Mouse (Mus musculus): Measurements from ENCODE around the gene Cct8l1.

The Cct8l1 gene

GRCm38 (mm10) chr5:25515767-25516166, at the start of gene Cct8l1:
TSS of gene Cct8l1 (plus strand) at chr5:25516067.
- no peak for DNase-seq

GRCm38 (mm10) chr5:25472070-25472469, 43.8 kb upstream of the Cct8l1 start:
- DNase-seq = no peak

GRCm38 (mm10) chr5:25475789-25476188, 40.1 kb upstream of the Cct8l1 start:
- no peak for DNase-seq

DNA sequence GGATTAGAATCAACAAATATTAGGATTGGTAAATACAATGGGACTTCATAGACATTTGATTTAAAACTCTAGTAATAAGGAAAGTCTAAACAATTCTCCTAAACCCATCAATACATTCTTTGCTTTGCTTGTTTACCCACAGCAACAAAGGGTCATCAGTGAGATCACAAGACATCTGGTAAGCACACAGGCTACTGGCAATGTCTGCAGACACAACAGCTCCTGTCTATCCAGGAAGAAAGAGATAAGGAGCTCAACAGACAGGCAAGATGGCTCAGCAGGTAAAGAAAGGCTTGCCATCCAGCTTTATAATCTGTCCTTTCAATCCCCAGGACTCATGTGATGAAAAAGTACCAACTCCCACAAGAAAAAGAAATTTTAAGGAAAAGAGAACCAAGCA, 37.0 kb upstream of the Cct8l1 start:
- DNase-seq = no peak

DNA sequence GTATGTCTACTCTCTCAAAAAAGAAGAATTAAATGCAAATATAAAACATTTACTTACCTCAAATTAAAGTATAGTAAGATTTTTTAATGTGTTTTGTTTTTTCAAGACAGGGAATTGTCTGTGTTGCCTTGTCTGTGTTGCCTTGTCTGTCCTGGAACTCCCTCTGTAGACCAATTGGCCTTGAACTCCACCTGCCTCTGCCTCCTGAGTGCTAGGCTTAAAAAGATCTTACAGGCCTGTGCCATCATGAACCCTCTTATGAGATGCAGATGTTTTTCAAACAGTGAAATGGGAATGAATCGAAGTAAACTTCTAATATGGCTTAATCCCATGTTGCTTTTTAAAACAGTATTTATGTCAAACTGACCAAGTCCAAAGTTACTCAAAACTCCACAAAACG, 19.2 kb upstream of the Cct8l1 start:
- DNase-seq = no peak

- no peak for DNase-seq
Observed at GRCm38 (mm10) chr5:25497369-25497719, 18.5 kb upstream of the Cct8l1 start.

GRCm38 (mm10) chr5:25497720-25498345, 18.0 kb upstream of the Cct8l1 start:
- DNase-seq = peak; percentile 54

- DNase-seq = peak; percentile 70 to 78
Observed at GRCm38 (mm10) chr5:25498346-25498820, 17.5 kb upstream of the Cct8l1 start, which contains the start of gene Kmt2c. TSS of gene Kmt2c (minus strand) at chr5:25498783.

- DNase-seq = peak in 1 of 2 experiments; percentile 74
Observed at GRCm38 (mm10) chr5:25498821-25499422, 16.9 kb upstream of the Cct8l1 start.

DNA sequence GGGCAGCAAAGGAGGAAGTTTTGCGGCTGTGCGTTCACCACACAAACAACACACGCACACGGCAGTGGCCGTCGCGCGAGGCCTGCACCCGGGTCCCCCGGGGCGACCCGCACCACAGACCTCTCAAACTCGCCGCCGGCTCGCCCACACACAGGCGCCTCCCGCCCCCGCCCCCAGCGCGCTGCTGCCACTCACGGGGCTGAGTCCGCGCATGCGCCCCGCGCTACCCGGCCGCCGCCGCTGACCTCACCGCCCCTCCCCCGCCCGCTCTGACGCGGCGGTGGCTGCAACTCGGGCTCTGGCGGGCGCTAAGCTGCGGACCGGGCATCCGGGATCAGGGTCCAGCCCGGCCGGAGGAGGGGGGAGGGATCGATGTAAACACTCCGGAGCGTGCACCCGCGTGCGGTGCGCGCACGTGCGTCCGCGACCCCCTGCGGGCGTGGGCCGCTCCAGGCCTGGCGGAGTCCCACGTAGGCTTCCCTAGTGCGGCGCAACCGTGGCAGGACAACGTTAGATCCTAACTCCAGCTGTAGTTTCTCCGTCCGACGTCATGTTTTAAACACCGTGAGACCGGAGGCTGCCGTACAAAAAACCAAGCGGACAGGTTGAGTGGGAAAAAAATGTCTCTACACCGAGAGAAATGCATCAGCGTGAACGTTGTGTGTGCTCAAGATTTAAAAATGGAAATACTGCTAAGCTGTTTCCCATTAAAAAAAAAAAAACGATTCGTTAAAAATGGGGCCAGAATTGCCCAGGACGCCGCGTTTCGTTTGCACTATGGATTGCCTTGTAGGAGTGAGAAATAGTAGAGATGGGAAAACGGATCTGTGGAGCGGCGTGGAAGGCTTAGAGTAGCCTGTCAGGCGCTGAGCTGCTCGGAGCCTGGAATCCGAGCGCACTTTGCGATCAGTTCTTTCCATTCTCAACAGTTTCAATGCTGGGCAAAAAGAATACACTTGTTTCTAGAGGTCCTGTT, 16.2 kb upstream of the Cct8l1 start:
- DNase-seq = peak; percentile 98 to 99

GRCm38 (mm10) chr5:25500686-25501085, 15.2 kb upstream of the Cct8l1 start:
- DNase-seq = peak; percentile 5 to 8

DNA sequence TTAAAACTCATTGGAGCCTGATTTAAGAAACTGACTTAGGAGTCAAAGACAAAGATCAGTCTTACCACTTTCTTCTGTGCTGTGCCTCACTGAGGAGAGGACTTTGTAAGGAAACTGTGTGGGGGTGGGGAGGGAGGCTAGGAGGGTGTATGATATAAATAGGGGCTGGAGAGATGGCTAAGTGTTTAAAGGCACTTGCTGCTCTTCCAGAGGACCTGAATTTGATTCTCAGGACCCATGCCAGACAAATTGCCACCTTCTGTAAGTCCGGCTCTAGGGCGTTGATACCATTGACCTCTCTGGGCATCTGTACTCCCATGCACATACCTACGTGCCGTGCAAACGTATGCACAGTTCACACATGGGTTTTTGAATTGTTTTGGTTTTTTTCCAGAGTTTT, 9.8 kb upstream of the Cct8l1 start:
- DNase-seq = no peak

- no peak for DNase-seq
Observed at GRCm38 (mm10) chr5:25516301-25516895, 531 bp downstream of the Cct8l1 start.

- no peak for DNase-seq
Observed at GRCm38 (mm10) chr5:25517550-25517949, 1.7 kb downstream of the Cct8l1 start.

GRCm38 (mm10) chr5:25519820-25520219, 4.0 kb downstream of the Cct8l1 start:
- no peak for DNase-seq

DNA sequence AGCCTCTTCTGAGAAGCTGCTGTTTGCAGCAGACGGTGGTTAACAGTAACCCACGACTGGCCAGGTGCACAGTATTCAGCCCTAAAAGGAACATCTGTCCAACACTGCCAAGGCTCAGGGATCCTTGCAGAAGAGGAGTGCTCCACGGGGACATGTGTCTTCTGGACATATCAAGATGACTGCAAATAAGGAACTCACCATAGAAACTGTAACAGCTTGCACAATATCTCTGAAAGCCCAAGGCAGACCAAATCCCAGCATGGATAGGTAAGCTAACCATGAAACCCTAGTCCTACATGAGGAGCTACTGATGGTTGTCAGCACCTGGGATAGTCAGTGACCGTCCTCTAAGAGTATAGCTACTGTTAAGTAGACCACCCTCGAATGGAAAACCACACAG, 5.6 kb downstream of the Cct8l1 start:
- no peak for DNase-seq

DNA sequence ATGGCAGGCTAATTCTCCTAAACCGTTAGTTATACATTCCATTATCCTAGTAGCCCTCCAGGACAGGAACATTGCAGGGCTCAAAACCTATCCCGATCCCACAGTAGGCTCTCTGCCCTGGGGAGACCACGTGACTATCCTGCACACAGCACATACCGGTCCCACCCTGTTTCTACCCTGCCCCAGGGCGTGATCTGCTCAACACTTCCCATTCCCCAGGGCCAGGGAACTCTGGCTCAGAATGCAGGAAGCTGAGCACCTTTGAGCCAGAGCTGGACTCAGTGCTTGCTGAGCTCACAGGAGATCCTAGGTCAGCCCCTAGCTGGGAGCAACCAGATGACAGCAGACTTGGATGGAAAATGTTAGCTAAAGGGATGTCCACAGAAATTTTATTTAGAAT, 10.2 kb downstream of the Cct8l1 start:
- DNase-seq = no peak

DNA sequence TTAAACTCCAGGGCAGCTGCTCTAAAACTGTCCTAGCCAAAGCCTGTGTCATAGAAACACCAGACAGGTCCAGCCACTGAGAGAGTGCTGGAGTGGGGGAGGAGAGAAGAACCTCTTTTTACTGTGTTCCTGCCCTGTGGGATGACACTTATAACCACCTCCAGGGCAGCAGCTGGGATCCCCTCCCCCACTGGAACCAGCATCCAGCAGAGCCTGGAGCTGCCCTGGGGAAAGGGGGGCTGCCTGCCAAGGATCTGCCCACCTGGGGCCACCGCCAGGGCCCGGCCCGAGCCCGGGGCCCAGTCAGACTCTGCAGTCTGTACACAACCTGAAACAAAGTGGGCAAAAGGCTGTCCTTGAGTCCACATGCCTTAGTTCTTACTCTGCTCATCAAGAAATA, 11.1 kb downstream of the Cct8l1 start:
- no peak for DNase-seq

- no peak for DNase-seq
Observed at GRCm38 (mm10) chr5:25527971-25528370, 12.1 kb downstream of the Cct8l1 start.

- peak; percentile 3 to 4 for DNase-seq
Observed at GRCm38 (mm10) chr5:25528851-25529528, 13.1 kb downstream of the Cct8l1 start.

DNA sequence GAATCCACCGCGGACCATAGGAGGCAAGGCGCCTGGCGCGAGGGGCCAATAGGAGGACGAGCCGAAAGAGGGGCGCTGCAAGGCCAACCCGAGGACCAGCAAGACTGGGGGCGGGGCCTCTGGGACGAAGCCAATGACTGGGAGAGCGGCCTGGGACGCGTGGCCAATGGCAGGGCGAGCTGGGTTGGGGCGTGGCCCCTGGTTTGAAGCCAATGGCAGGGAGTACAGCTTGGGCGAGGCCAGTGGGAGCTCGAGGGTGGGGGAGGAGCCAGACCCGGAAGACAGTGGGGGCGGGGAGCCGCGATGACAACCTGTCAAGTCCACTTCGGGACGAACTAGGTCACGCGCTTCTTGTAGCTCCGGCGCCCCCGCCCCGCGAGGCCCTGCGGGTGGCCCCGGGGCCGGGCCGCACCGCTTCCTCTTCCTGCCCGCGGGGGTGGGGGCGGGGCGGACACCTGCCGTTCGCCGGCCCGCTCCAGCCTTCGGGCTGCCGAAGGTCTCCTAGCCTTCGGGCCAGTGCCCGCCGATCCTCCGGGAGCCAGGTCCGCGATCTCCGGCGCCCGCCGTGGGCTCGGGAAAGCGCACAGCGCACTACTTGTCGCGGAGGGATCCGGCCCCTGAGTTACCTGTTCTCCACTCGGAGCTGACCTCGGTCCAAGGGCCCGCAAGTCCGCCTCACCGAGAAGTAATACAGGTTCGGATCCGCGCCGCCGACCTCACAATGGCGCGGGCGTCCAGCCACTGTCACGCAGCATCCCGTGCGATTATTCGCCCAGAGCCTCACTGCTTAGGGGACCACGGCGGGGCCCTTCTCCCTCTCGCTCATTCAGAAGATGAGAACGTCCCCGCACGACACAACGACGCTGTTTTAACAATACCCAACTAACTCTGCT, 13.9 kb downstream of the Cct8l1 start:
- DNase-seq = peak; percentile 98 to 99

All from B cell, adult 2 months (primary cell).